Mouse (Mus musculus) liver, embryonic 11.5 days (tissue): ENCODE measurements around the gene Dglucy. TPM values are rescaled to one million over a fixed set of nuclear protein-coding genes. Genes with fewer than 3 reads are reported as not detected.

Source experiments
- ATAC-seq: fragments of 200-750 bp; cut with Nextera tagmentation; replicated peaks from 2 replicates; pipeline ENCODE4 v1.8.0; 2017; ENCODE audit warnings: moderate number of reproducible peaks, mild to moderate bottlenecking, moderate TSS enrichment, moderate library complexity; ENCODE audit not compliant: low FRiP score
- DNase-seq: peaks from one replicate; pipeline ENCODE4 v3.0.0-alpha.2; 2017; ENCODE audit warnings: low spot score
- H3K27ac ChIP-seq: fragments of 300-500 bp; sonication (generic); 2 replicates; pipeline ENCODE4 v1.5.1; 2014; ENCODE audit warnings: mild to moderate bottlenecking, low read depth, low read length, control low read depth
- H3K27me3 ChIP-seq: fragments of 300-500 bp; sonication (generic); replicated peaks from 2 replicates; pipeline ENCODE4 v1.6.1; 2014; ENCODE audit warnings: low read length, mixed read lengths; ENCODE audit not compliant: control insufficient read depth, insufficient read depth
- H3K36me3 ChIP-seq: fragments of 300-500 bp; sonication (generic); 2 replicates; pipeline ENCODE4 v1.6.1; 2014; ENCODE audit warnings: mild to moderate bottlenecking, low read length, moderate library complexity, mixed read lengths; ENCODE audit not compliant: control insufficient read depth, insufficient read depth
- H3K4me1 ChIP-seq: fragments of 300-500 bp; sonication (generic); replicated peaks from 2 replicates; pipeline ENCODE4 v1.6.1; 2014; ENCODE audit warnings: low read length, mixed read lengths; ENCODE audit not compliant: control insufficient read depth, insufficient read depth
- H3K4me2 ChIP-seq: fragments of 300-500 bp; sonication (generic); 2 replicates; pipeline ENCODE4 v1.6.1; 2014; ENCODE audit warnings: mild to moderate bottlenecking, control low read depth, moderate library complexity
- H3K4me3 ChIP-seq: fragments of 300-500 bp; sonication (generic); 2 replicates; pipeline ENCODE4 v1.5.1; 2014; ENCODE audit warnings: low read depth, low read length, control low read depth
- H3K9ac ChIP-seq: fragments of 300-500 bp; sonication (generic); 2 replicates; pipeline ENCODE4 v1.6.1; 2014; ENCODE audit warnings: low read depth, low read length, control low read depth
- H3K9me3 ChIP-seq: fragments of 300-500 bp; sonication (generic); 2 replicates; pipeline ENCODE4 v1.6.1; 2016; ENCODE audit warnings: low read length, inconsistent platforms, mixed read lengths; ENCODE audit not compliant: control insufficient read depth
- WGBS: fragments of 180-500 bp; shearing (Covaris S2); extraction: QIAGEN DNeasy Blood & Tissue Kit; methylation state at CpG from one replicate; pipeline ENCODE4 v1.1.7; 2014; 5-methylcytosine and 5-hydroxymethylcytosine counted together
- polyA plus RNA-seq: library from polyadenylated mRNA; unstranded; fragments of >200 nt; fragmentation: Nextera tagmentation; extraction: Ambion mirVana; gene quantifications from 2 replicates; pipeline ENCODE4 v1.2.1, GENCODE M21; 2014

Gene Dglucy
- polyA plus RNA-seq, 1 experiment from 2014 or later, result 0.14 TPM

DNA sequence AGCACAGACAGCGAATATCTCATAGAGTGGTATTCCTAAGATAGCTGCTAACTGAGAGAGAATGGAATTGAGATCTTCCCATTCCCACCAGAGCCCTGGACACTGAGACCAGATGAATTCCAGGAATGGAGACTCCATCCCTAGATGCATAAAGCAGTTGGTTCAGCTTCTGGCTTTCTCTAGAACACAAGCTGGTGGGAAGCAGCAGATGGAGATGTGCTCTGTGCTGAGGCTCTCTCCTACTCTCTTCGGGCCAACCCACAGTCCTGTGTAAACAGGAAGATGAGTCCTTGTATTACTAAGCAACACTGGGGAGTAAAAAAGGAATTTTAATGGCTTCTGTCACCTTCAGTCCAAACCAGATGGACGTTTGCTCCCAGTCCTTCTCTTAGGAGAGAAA is 96.7 kb downstream of the Dglucy start:
- Histone ChIP-seq H3K27me3 (no peaks in the 10 kb centered on the region), H3K4me3 (no peak overlapping the region), H3K9ac (no peak overlapping the region), H3K36me3 (no peaks in the 10 kb centered on the region), H3K27ac (no peak overlapping the region), H3K4me2 (no peak overlapping the region), H3K4me1 (no peaks in the 10 kb centered on the region), H3K9me3 (no peaks in the 10 kb centered on the region)
- ATAC-seq (no peak), DNase-seq (no peak)
- 60% methylated on average over 3 of the region's 3 CpGs for WGBS

DNA sequence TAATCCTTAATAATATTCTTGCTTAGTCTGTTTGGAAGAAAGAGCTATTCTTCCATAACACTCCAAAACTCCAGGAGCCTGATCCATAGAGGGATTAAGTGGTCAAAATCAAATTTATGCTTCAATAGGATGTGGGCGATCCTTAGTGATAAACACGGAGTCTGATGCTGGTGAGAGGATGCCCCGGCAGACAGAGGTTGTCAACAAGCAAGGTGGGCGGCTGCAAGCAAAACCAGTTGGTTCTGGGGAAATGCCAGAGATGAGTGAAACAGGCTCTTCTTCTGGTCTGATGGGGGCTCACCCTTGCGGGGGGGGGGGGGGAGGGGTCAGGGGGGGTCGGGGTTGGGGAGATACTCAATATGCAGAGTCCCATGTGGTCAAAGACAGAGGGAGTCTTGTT is 97.1 kb downstream of the Dglucy start:
- Histone ChIP-seq H3K9me3 (no peaks in the 10 kb centered on the region), H3K4me2 (no peak overlapping the region), H3K27ac (no peak overlapping the region), H3K4me3 (no peak overlapping the region), H3K36me3 (no peaks in the 10 kb centered on the region), H3K27me3 (no peaks in the 10 kb centered on the region), H3K4me1 (no peaks in the 10 kb centered on the region), H3K9ac (no peak overlapping the region)
- ATAC-seq (no peak), DNase-seq (no peak)
- 75% methylated on average over 6 of the region's 6 CpGs for WGBS

DNA sequence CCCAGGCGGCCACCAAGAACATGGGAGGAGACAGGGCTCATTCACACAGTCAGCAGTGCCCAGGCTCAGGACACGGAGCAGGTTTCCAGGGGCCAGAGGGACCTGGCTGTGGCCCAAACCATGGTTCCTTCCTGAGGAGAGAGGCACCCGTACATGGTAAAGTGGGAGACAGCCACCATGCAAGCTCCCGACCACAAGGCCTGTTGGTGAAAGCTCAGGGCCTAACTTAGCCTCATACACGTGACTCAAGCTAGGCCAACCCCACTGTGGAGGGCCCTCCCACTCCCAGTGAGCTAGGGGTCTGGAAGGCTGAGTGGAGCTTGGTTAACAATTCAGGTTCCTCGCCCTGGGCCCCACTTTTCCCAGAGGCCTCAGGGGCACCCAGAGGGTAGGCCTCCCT is 99.1 kb downstream of the Dglucy start:
- Histone ChIP-seq H3K4me1 (no peaks in the 10 kb centered on the region), H3K4me2 (no peak overlapping the region), H3K27me3 (no peaks in the 10 kb centered on the region), H3K9me3 (no peaks in the 10 kb centered on the region), H3K27ac (no peak overlapping the region), H3K36me3 (no peaks in the 10 kb centered on the region), H3K4me3 (no peak overlapping the region), H3K9ac (no peak overlapping the region)
- DNase-seq (no peak), ATAC-seq (no peak)
- WGBS, result 75% methylated on average over 6 of the region's 6 CpGs

DNA sequence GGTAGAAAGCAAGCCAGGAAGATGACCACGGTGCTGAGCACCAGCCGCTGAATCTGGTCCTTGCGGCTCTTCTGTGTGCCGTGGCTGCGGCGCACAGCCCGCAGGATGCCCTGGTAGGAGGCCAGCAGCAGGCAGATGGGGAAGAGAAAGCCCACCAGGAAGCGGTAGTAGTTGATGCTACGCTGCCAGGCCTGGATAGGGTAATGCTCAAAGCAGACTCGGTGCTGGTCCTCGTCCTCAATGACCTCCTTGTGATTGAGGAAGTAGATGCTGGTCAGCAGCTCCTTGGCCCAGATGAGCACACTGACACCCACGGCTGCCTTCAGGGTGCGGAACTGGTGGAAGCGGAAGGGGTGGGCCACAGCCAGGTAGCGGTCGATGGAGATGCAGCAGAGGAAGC is 99.7 kb downstream of the Dglucy start:
- Histone ChIP-seq H3K9ac (no peak overlapping the region), H3K9me3 (no peaks in the 10 kb centered on the region), H3K4me2 (no peak overlapping the region), H3K27me3 (no peaks in the 10 kb centered on the region), H3K36me3 (no peaks in the 10 kb centered on the region), H3K27ac (no peak overlapping the region), H3K4me1 (no peaks in the 10 kb centered on the region), H3K4me3 (no peak overlapping the region)
- no peak for ATAC-seq
- WGBS, result 84% methylated on average over 16 of the region's 16 CpGs
- no peak for DNase-seq

DNA sequence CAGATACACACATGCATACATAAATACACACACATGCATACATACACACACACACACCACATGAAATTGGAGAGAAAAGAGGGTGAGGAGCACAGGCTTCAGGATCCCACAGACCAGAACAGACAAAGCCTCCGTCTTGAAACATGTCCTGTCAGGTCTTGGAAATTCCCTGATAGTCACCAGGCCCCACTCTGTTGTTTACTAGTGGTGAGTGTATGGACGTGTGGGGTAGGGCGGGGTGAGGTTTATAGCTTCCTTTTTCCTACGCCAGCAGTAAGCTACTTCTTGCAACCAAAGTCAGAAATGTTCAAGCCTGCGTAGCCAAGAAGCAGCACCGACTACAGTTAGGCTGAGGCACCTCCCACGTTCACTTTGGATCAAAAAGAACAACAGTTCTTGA is 104.3 kb downstream of the Dglucy start:
- Histone ChIP-seq H3K9ac (no peak overlapping the region), H3K9me3 (no peaks in the 10 kb centered on the region), H3K4me1 (no peaks in the 10 kb centered on the region), H3K27ac (no peak overlapping the region), H3K4me2 (no peak overlapping the region), H3K27me3 (peaks cover 5% of the 10 kb centered on the region; the same call in 1 of the 2 replicates), H3K36me3 (no peaks in the 10 kb centered on the region), H3K4me3 (no peak overlapping the region)
- 61% methylated on average over 7 of the region's 7 CpGs for WGBS
- ATAC-seq (no peak), DNase-seq (no peak)

DNA sequence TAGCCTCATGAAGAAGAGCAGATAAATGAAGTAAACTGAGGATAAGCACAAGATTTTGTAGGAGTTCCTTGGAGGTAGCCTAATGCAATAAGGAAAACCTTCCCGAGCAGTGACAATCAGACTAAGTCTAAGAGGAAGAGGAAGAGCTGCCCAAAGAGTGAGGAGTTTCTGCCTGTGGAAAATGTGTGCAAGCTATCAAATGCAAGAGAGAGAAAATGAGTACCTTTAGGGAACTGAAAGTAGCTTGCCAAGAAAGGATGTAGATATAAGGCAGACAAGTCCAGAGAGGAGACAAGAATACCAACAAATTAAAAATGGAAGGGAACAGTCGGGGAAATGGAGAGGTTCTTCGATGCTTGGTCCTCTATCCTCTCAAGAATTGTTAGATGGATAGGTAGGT is 106.7 kb downstream of the Dglucy start:
- H3K4me3 ChIP-seq, result no peak overlapping the region
- WGBS, result 81% methylated on average over 3 of the region's 3 CpGs
- no peak overlapping the region for H3K27ac ChIP-seq

DNA sequence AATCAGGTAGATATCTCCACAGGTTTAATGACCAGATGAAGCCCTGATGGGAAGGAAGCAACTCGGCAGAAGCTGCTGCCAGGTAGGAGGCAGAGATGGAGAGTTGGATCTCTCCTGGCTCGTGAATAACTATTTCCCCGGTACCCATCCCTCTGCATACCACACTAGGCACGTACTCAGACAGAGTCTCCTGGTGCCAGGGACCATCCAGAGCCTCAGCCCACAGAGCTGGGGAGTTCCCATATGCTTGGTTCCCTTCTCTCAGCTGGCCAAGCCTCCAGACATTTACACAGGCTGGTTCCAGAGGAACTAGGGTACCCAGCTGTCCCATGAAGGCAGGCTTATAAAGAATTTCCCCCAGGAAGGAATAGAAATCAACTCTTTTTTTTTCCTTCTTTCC is 108.0 kb downstream of the Dglucy start:
- no peak overlapping the region for H3K27ac ChIP-seq

More for the DNA sequence above, 106.7 kb downstream of the Dglucy start:
- ATAC-seq (no peak), DNase-seq (no peak)
- no peak overlapping the region for H3K4me2 ChIP-seq
- no peaks in the 10 kb centered on the region for H3K36me3 ChIP-seq
- peaks cover 5% of the 10 kb centered on the region; the same call in 1 of the 2 replicates for H3K27me3 ChIP-seq
- H3K4me1 ChIP-seq, result no peaks in the 10 kb centered on the region
- no peak overlapping the region for H3K9ac ChIP-seq
- H3K9me3 ChIP-seq, result no peaks in the 10 kb centered on the region

DNA sequence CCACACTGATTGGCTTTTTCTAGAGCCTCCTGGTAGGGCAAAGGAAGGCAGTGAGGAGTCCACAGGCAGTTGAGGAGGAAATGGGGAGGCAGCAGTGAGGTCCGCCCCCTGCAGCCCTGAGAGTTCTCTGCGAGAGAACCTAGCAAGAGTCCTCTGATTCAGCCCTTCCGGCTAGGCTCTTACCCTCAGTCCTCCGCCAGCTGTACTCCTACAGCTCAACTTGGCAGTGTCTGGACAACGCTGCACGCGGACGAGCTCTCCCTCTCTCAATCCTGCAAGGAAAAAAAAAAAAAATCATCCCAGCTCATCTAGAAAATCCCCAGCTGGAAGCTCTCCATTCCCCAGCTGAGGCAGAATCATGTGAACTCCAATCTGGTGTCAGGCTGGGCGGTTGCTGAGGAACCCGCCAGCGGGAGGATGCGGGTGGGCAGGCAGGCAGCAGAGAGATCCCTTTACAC is 109.0 kb downstream of the Dglucy start:
- 35% methylated on average over 12 of the region's 12 CpGs for WGBS
- no peak for ATAC-seq
- Histone ChIP-seq H3K4me3 (no peak overlapping the region), H3K9me3 (no peaks in the 10 kb centered on the region), H3K36me3 (no peaks in the 10 kb centered on the region), H3K27me3 (peaks cover 5% of the 10 kb centered on the region; the same call in 1 of the 2 replicates), H3K4me1 (no peaks in the 10 kb centered on the region), H3K4me2 (no peak overlapping the region), H3K27ac (no peak overlapping the region), H3K9ac (no peak overlapping the region)
- DNase-seq, result no peak

More for the DNA sequence above, 108.0 kb downstream of the Dglucy start:
- Histone ChIP-seq H3K36me3 (no peaks in the 10 kb centered on the region), H3K4me3 (no peak overlapping the region), H3K4me1 (no peaks in the 10 kb centered on the region), H3K9ac (no peak overlapping the region), H3K27me3 (peaks cover 5% of the 10 kb centered on the region; the same call in 1 of the 2 replicates), H3K4me2 (no peak overlapping the region), H3K9me3 (no peaks in the 10 kb centered on the region)
- no peak for DNase-seq
- 80% methylated on average over 4 of the region's 4 CpGs for WGBS
- ATAC-seq, result no peak

DNA sequence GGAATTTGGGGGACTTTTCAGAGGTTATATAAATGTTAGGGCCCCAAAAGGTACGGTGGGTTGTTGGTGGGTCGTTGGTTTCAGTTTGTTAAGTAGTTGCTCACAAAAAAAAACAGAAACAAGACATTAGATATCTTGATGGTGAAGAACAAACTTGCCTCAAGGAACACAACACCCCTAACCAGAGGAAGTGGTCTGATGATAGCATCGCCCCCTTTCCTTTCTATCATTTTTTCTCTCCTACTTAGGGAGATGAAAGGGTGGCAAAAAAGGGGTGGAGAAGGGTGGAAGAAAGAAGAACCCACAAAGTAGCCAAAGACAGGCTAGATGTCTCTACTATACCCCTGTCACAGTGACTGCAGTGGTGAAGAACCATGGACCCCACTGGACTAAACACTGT is 111.7 kb downstream of the Dglucy start:
- H3K9me3 ChIP-seq, result no peaks in the 10 kb centered on the region
- H3K4me1 ChIP-seq, result no peaks in the 10 kb centered on the region
- no peak overlapping the region for H3K27ac ChIP-seq
- no peak overlapping the region for H3K4me3 ChIP-seq
- WGBS, result 61% methylated on average over 3 of the region's 3 CpGs
- H3K36me3 ChIP-seq, result no peaks in the 10 kb centered on the region
- no peak overlapping the region for H3K4me2 ChIP-seq
- ATAC-seq, result no peak
- no peak for DNase-seq
- H3K27me3 ChIP-seq, result peaks cover 5% of the 10 kb centered on the region; the same call in 1 of the 2 replicates
- H3K9ac ChIP-seq, result no peak overlapping the region
